Mouse (Mus musculus): ENCODE results near the gene 4930432M17Rik. TPM values are rescaled to one million over a fixed set of nuclear protein-coding genes. Genes with fewer than 3 reads are reported as not detected.
A peak's percentile ranks its signal among the peaks of the same experiment; 100 is the strongest.

4930432M17Rik gene
- polyA plus RNA-seq, 1 experiment from 2014 or later, result not detected

DNA sequence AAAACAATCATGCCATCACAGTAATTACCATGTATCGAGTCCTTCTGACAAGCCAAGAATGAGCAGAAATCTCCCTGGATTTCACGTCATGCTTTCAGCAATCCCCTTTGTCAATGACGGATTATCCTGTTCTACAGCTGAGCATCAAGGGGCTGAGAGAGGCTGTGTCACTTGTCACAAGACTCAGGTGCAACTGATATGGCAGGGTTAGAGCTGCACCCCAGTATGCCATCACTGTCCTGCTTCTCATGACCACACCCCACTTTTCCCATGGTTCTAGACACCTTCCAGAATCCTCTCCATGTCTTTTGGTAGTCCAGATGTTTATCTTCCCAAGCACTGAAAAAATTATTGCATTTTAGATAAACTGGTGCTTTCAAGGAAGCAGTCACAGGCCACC, 8.9 kb downstream of the 4930432M17Rik start:
- no peaks in the 10 kb centered on the region for H3K4me1 ChIP-seq (ENCODE audit: control insufficient read depth, insufficient read depth, low read length)
- no peak overlapping the region for H3K9ac ChIP-seq (replicated peaks; ENCODE audit: low read length)
- H3K4me2 ChIP-seq (ENCODE audit: low read depth, low read length), result no peak overlapping the region
- no peaks in the 10 kb centered on the region for H3K27me3 ChIP-seq (ENCODE audit: control insufficient read depth, insufficient read depth, low read length)
- no peaks in the 10 kb centered on the region for H3K9me3 ChIP-seq (replicated peaks; ENCODE audit: control insufficient read depth, low read length)
- H3K4me3 ChIP-seq (ENCODE audit: low read depth, low read length), result no peak overlapping the region
- ATAC-seq (replicated peaks; ENCODE audit: insufficient number of reproducible peaks, low FRiP score, low TSS enrichment, low read depth) (0 out of 2 replicates have a peak, but pooled peaks have one; percentile 34), DNase-seq (ENCODE audit: low spot score) (peak; percentile 38)
- no peak overlapping the region for H3K27ac ChIP-seq (replicated peaks; ENCODE audit: low read depth, low read length)
- 43% methylated on average over 3 of the region's 3 CpGs for WGBS
- H3K36me3 ChIP-seq (replicated peaks; ENCODE audit: control insufficient read depth, insufficient read depth, low read depth, low read length), result no peaks in the 10 kb centered on the region

DNA sequence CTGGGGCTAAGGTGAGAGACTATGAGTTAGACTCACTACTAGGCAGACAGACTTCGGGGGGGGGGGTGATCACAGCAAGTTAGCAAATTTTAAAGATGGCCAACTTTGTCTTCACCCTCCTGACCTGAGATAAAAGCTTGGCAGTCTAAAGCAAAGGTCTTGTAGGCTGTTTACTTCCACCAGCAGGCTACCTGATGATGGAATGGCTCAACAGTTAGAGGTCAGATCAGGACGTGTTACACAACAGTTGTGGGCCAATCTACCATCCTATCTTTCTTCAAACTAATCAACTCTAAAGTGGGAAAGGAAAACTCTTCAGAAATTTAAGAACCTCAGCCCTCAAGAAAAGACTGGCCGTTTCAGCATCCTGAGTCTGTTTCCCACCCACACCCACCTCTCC, 9.6 kb downstream of the 4930432M17Rik start:
- Histone ChIP-seq H3K36me3 (replicated peaks; ENCODE audit: control insufficient read depth, insufficient read depth, low read depth, low read length) (no peaks in the 10 kb centered on the region), H3K27me3 (ENCODE audit: control insufficient read depth, insufficient read depth, low read length) (no peaks in the 10 kb centered on the region), H3K9me3 (replicated peaks; ENCODE audit: control insufficient read depth, low read length) (no peaks in the 10 kb centered on the region), H3K27ac (replicated peaks; ENCODE audit: low read depth, low read length) (no peak overlapping the region), H3K4me3 (ENCODE audit: low read depth, low read length) (no peak overlapping the region), H3K4me1 (ENCODE audit: control insufficient read depth, insufficient read depth, low read length) (no peaks in the 10 kb centered on the region), H3K9ac (replicated peaks; ENCODE audit: low read length) (no peak overlapping the region), H3K4me2 (ENCODE audit: low read depth, low read length) (no peak overlapping the region)
- no peak for ATAC-seq (replicated peaks; ENCODE audit: insufficient number of reproducible peaks, low FRiP score, low TSS enrichment, low read depth)
- no peak for DNase-seq (ENCODE audit: low spot score)
- WGBS, result 81% methylated on average over 3 of the region's 3 CpGs

DNA sequence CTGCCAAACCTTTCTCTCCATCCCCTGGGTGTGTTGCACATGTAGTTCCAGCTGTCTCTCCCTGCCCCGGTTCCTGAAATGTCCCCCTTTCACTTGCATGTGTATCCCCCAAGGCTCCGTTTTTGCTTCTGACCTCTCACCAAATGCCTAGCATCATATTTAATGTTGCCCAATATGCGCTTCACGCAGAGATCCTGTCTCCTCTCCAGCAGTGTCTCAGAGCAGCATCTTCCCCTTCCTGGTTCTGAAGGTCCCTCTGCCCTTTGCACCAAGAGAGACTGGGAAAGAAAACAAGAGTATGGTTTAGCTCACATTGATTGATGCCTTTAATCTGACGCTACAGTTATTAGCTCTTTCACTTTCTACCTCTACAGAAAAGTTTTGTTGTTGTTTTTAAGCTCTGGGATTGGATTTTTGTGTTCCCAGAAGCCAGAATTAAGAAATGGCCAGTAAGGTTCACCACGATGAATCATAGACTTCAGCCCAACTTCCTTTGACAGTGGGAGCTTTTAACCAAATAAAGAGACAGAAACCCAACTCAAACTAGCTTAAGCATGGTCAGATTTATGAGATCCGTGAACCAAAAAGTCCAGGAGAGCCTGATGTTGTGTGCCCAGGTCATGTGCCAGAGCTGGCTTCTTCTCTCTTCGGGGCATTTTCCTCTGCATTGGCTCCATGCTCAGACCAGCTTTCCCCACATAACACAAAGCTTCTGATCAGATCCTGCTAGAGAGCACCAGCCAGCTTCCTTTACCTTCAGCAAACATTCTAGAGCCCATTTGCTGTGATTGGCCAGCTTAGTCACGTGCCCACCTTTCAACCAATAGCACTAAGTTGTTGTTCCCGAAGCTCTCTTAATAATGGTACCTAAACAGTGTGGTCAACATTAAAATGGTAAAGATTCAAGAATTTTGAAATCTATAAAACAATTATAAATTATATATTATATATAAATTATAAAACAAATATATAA, 12.2 kb downstream of the 4930432M17Rik start:
- Histone ChIP-seq H3K36me3 (replicated peaks; ENCODE audit: control insufficient read depth, insufficient read depth, low read depth, low read length) (no peaks in the 10 kb centered on the region), H3K4me3 (ENCODE audit: low read depth, low read length) (no peak overlapping the region), H3K9ac (replicated peaks; ENCODE audit: low read length) (no peak overlapping the region), H3K9me3 (replicated peaks; ENCODE audit: control insufficient read depth, low read length) (no peaks in the 10 kb centered on the region), H3K27ac (replicated peaks; ENCODE audit: low read depth, low read length) (no peak overlapping the region), H3K4me1 (ENCODE audit: control insufficient read depth, insufficient read depth, low read length) (no peaks in the 10 kb centered on the region), H3K27me3 (ENCODE audit: control insufficient read depth, insufficient read depth, low read length) (no peaks in the 10 kb centered on the region), H3K4me2 (ENCODE audit: low read depth, low read length) (no peak overlapping the region)
- ATAC-seq (replicated peaks; ENCODE audit: insufficient number of reproducible peaks, low FRiP score, low TSS enrichment, low read depth), result no peak
- no peak for DNase-seq (ENCODE audit: low spot score)
- WGBS, result 80% methylated on average over 10 of the region's 10 CpGs

DNA sequence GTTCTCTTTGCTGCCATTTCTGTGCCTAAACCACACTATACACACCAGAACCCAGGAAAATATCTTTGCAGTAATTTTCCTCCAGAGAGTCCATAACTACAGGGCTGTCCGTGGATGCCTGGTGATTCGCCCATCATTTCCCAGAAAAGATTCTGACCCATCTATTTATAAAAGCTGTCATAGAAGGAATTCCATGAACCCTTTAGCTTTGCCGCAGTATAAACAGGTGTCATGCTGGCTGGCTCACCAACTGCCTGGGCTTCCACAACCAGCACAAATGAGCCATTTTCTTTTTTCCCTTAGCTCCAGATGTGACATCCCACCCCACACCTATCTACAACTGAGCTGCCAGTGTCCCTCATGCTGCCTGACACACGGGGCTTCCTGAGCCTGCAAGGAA, 14.0 kb downstream of the 4930432M17Rik start:
- no peak overlapping the region for H3K27ac ChIP-seq (replicated peaks; ENCODE audit: low read depth, low read length)
- H3K27me3 ChIP-seq (ENCODE audit: control insufficient read depth, insufficient read depth, low read length), result no peaks in the 10 kb centered on the region
- H3K36me3 ChIP-seq (replicated peaks; ENCODE audit: control insufficient read depth, insufficient read depth, low read depth, low read length), result no peaks in the 10 kb centered on the region
- H3K4me2 ChIP-seq (ENCODE audit: low read depth, low read length), result no peak overlapping the region
- ATAC-seq (replicated peaks; ENCODE audit: insufficient number of reproducible peaks, low FRiP score, low TSS enrichment, low read depth), result no peak
- H3K9ac ChIP-seq (replicated peaks; ENCODE audit: low read length), result no peak overlapping the region
- no peak overlapping the region for H3K4me3 ChIP-seq (ENCODE audit: low read depth, low read length)
- DNase-seq (ENCODE audit: low spot score), result no peak
- no peaks in the 10 kb centered on the region for H3K4me1 ChIP-seq (ENCODE audit: control insufficient read depth, insufficient read depth, low read length)
- WGBS, result 77% methylated on average over 4 of the region's 4 CpGs
- H3K9me3 ChIP-seq (replicated peaks; ENCODE audit: control insufficient read depth, low read length), result no peaks in the 10 kb centered on the region

DNA sequence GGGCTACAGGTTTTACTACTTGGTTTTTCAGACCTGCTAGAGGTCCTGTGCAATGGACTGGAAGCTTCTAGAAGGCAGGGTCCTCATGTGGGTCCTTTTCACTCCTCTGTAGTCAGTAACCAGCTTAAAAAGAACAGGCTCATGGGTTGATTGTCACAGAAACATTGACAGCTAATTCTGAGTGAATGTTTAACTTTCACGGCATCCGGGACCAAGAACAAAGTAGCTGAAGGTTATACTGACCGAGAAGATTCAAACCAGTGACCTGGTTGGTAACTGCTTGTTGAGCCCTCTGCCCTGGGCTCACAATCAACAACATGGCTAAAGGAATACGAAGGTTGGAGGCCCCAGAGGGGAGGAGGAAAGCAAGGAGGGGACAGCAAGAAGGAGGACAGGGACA, 14.4 kb downstream of the 4930432M17Rik start:
- Histone ChIP-seq H3K27me3 (ENCODE audit: control insufficient read depth, insufficient read depth, low read length) (no peaks in the 10 kb centered on the region), H3K4me2 (ENCODE audit: low read depth, low read length) (no peak overlapping the region), H3K9me3 (replicated peaks; ENCODE audit: control insufficient read depth, low read length) (no peaks in the 10 kb centered on the region), H3K27ac (replicated peaks; ENCODE audit: low read depth, low read length) (no peak overlapping the region), H3K4me1 (ENCODE audit: control insufficient read depth, insufficient read depth, low read length) (no peaks in the 10 kb centered on the region), H3K36me3 (replicated peaks; ENCODE audit: control insufficient read depth, insufficient read depth, low read depth, low read length) (no peaks in the 10 kb centered on the region), H3K4me3 (ENCODE audit: low read depth, low read length) (no peak overlapping the region), H3K9ac (replicated peaks; ENCODE audit: low read length) (no peak overlapping the region)
- no peak for ATAC-seq (replicated peaks; ENCODE audit: insufficient number of reproducible peaks, low FRiP score, low TSS enrichment, low read depth)
- WGBS, result 87% methylated on average over 4 of the region's 4 CpGs
- no peak for DNase-seq (ENCODE audit: low spot score)

DNA sequence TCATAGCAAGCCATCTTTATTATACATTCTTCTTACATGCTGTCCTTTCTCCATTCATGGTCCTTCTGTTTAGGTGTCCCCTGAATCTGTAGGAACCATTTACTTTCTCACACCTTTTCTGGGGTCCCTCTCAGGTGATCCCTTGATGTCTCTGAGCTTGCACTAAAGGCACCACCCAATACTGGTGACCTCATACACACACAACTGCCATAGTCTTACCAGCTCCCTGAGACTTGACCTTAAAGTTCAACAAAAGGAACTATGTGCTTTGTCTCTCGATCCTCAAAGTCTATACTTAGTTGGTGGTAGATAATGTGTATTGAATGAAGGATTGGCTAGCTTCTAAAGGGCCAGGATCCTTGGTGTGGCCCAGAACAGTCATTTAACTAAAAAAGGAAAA, 15.4 kb downstream of the 4930432M17Rik start:
- H3K4me1 ChIP-seq (ENCODE audit: control insufficient read depth, insufficient read depth, low read length), result no peaks in the 10 kb centered on the region
- no peak for DNase-seq (ENCODE audit: low spot score)
- H3K9me3 ChIP-seq (replicated peaks; ENCODE audit: control insufficient read depth, low read length), result no peaks in the 10 kb centered on the region
- H3K9ac ChIP-seq (replicated peaks; ENCODE audit: low read length), result no peak overlapping the region
- no peaks in the 10 kb centered on the region for H3K27me3 ChIP-seq (ENCODE audit: control insufficient read depth, insufficient read depth, low read length)
- no peaks in the 10 kb centered on the region for H3K36me3 ChIP-seq (replicated peaks; ENCODE audit: control insufficient read depth, insufficient read depth, low read depth, low read length)
- no peak overlapping the region for H3K4me3 ChIP-seq (ENCODE audit: low read depth, low read length)
- WGBS, result 73% methylated on average over 1 of the region's 1 CpGs
- no peak overlapping the region for H3K27ac ChIP-seq (replicated peaks; ENCODE audit: low read depth, low read length)
- ATAC-seq (replicated peaks; ENCODE audit: insufficient number of reproducible peaks, low FRiP score, low TSS enrichment, low read depth), result no peak
- H3K4me2 ChIP-seq (ENCODE audit: low read depth, low read length), result no peak overlapping the region

DNA sequence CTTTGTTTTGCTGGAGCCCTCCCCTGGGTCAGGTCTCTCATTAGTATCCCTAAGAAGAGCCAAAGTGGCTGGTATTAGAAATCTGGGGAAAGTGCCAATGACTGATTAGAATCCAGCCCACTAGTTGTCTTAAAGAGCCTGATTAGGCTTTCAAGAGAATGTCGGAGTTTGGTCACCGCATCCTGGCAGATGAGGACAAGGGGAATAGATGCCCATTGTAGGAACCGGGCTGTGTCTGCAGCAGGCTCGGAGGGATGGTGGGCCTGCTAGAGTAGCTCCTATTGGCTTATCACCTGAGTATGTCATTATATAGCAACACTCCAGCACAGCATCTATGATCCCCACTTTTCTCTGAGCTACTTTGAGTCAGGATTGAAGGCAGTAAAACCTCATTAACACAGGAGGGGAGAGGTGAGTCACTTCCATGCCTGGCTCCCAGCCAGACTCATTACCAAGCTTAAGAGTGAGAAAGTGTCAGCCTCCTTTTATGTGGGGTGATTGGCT, 15.9 kb downstream of the 4930432M17Rik start:
- 78% methylated on average over 4 of the region's 4 CpGs for WGBS
- no peaks in the 10 kb centered on the region for H3K36me3 ChIP-seq (replicated peaks; ENCODE audit: control insufficient read depth, insufficient read depth, low read depth, low read length)
- H3K27ac ChIP-seq (replicated peaks; ENCODE audit: low read depth, low read length), result no peak overlapping the region
- H3K9me3 ChIP-seq (replicated peaks; ENCODE audit: control insufficient read depth, low read length), result no peaks in the 10 kb centered on the region
- H3K4me1 ChIP-seq (ENCODE audit: control insufficient read depth, insufficient read depth, low read length), result no peaks in the 10 kb centered on the region
- DNase-seq (ENCODE audit: low spot score) (no peak), ATAC-seq (replicated peaks; ENCODE audit: insufficient number of reproducible peaks, low FRiP score, low TSS enrichment, low read depth) (no peak)
- H3K4me2 ChIP-seq (ENCODE audit: low read depth, low read length), result no peak overlapping the region
- no peak overlapping the region for H3K9ac ChIP-seq (replicated peaks; ENCODE audit: low read length)
- no peaks in the 10 kb centered on the region for H3K27me3 ChIP-seq (ENCODE audit: control insufficient read depth, insufficient read depth, low read length)
- no peak overlapping the region for H3K4me3 ChIP-seq (ENCODE audit: low read depth, low read length)

DNA sequence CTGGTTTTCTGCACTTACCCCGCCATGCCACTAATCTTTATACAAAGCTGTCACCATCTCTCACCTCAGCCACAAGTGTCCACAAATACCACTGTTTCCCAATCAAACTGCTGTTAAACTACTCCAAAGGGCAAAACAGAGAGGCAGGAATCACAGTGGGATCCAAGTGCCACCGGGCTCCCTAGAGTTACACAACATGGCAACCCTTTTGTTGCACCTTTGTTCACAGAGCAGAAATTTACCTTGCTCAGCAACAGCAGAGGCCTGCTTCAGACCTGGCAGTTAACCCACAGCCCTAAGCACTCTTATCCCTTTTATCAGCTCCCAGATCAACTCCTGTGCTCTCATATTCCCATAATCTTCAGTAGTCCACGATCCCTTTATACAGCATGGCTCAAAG, 17.2 kb downstream of the 4930432M17Rik start:
- Histone ChIP-seq H3K9ac (replicated peaks; ENCODE audit: low read length) (no peak overlapping the region), H3K27ac (replicated peaks; ENCODE audit: low read depth, low read length) (no peak overlapping the region), H3K4me2 (ENCODE audit: low read depth, low read length) (no peak overlapping the region), H3K36me3 (replicated peaks; ENCODE audit: control insufficient read depth, insufficient read depth, low read depth, low read length) (no peaks in the 10 kb centered on the region), H3K27me3 (ENCODE audit: control insufficient read depth, insufficient read depth, low read length) (no peaks in the 10 kb centered on the region), H3K4me1 (ENCODE audit: control insufficient read depth, insufficient read depth, low read length) (no peaks in the 10 kb centered on the region), H3K9me3 (replicated peaks; ENCODE audit: control insufficient read depth, low read length) (no peaks in the 10 kb centered on the region), H3K4me3 (ENCODE audit: low read depth, low read length) (no peak overlapping the region)
- 84% methylated on average over 3 of the region's 3 CpGs for WGBS
- ATAC-seq (replicated peaks; ENCODE audit: insufficient number of reproducible peaks, low FRiP score, low TSS enrichment, low read depth), result no peak
- no peak for DNase-seq (ENCODE audit: low spot score)
